Mouse (Mus musculus): ENCODE data around the gene Gata5.

Gata5 gene

GRCm38 (mm10) chr2:180306423-180307168, 27.9 kb downstream of the Gata5 start:
- DNase-seq: peak; percentile 23

GRCm38 (mm10) chr2:180306009-180306408, 28.5 kb downstream of the Gata5 start:
- no peak for DNase-seq

- DNase-seq: no peak
Observed at GRCm38 (mm10) chr2:180305490-180305889, 29.0 kb downstream of the Gata5 start.

GRCm38 (mm10) chr2:180304554-180304953, 29.9 kb downstream of the Gata5 start:
- no peak for DNase-seq

- DNase-seq: no peak
Observed at GRCm38 (mm10) chr2:180303468-180303867, 31.0 kb downstream of the Gata5 start.

- DNase-seq: no peak
Observed at GRCm38 (mm10) chr2:180302201-180302600, 32.3 kb downstream of the Gata5 start.

- no peak for DNase-seq
Observed at GRCm38 (mm10) chr2:180300771-180301170, 33.7 kb downstream of the Gata5 start.

GRCm38 (mm10) chr2:180300252-180300651, 34.2 kb downstream of the Gata5 start:
- no peak for DNase-seq

GRCm38 (mm10) chr2:180292906-180293305, 41.6 kb downstream of the Gata5 start:
- DNase-seq: no peak

GRCm38 (mm10) chr2:180292026-180292425, 42.5 kb downstream of the Gata5 start:
- no peak for DNase-seq

GRCm38 (mm10) chr2:180291566-180291965, 42.9 kb downstream of the Gata5 start:
- DNase-seq: no peak

GRCm38 (mm10) chr2:180290503-180290902, 44.0 kb downstream of the Gata5 start:
- DNase-seq: no peak

GRCm38 (mm10) chr2:180289440-180290108, 44.9 kb downstream of the Gata5 start, which contains the start of gene Rbbp8nl:
Gene Rbbp8nl, minus strand, starts transcription at chr2:180289879.
- no peak for DNase-seq

- no peak for DNase-seq
Observed at GRCm38 (mm10) chr2:180288966-180289365, 45.5 kb downstream of the Gata5 start.

GRCm38 (mm10) chr2:180279321-180279720, 55.2 kb downstream of the Gata5 start:
- no peak for DNase-seq

- DNase-seq: peak; percentile 18
Observed at GRCm38 (mm10) chr2:180277773-180278320, 56.7 kb downstream of the Gata5 start.

- DNase-seq: peak; percentile 10
Observed at GRCm38 (mm10) chr2:180276851-180277259, 57.6 kb downstream of the Gata5 start.

- DNase-seq: peak; percentile 23
Observed at GRCm38 (mm10) chr2:180276385-180276784, 58.1 kb downstream of the Gata5 start.

- DNase-seq: peak; percentile 72
Observed at GRCm38 (mm10) chr2:180275836-180276235, 58.7 kb downstream of the Gata5 start.
